Mouse (Mus musculus) neutrophil, adult 5-6 weeks (primary cell): ENCODE results near the gene Sprr1a. TPM values are rescaled to one million over a fixed set of nuclear protein-coding genes. Genes with fewer than 3 reads are reported as not detected.

Source experiments
- total RNA-seq: library from RNA; stranded (forward); fragments of 200-1000 nt; gene quantifications from 2 replicates; pipeline ENCODE4 v1.2.3, GENCODE M21; 2017

Sprr1a gene
- total RNA-seq, 1 experiment from 2014 or later = not detected

Other genes with a start within 250 kb of the Sprr1a start
- not detected in 2 replicates for gene Sprr2a3, start 200.5 kb downstream of the Sprr1a start, total RNA-seq
- not detected in 2 replicates for gene Sprr2b, start 169.3 kb downstream of the Sprr1a start, total RNA-seq
- gene Sprr2d, start 146.8 kb downstream of the Sprr1a start, total RNA-seq = not detected in 2 replicates
- gene Sprr2e, start 133.8 kb downstream of the Sprr1a start, total RNA-seq = not detected in 2 replicates
- not detected in 2 replicates for gene Sprr2f, start 120.7 kb downstream of the Sprr1a start, total RNA-seq
- not detected in 2 replicates for gene Sprr2h, start 100.2 kb downstream of the Sprr1a start, total RNA-seq
- gene Sprr2i, start 77.9 kb downstream of the Sprr1a start, total RNA-seq = not detected in 2 replicates
- gene Sprr2j-ps, start 67.8 kb downstream of the Sprr1a start, total RNA-seq = not detected in 2 replicates
- gene Gm9774, start 56.5 kb downstream of the Sprr1a start, total RNA-seq = 2.1 and 3.1 TPM in 2 replicates
- gene Sprr2k, start 53.3 kb downstream of the Sprr1a start, total RNA-seq = not detected in 2 replicates
- gene Sprr1b, start 47.1 kb downstream of the Sprr1a start, total RNA-seq = not detected in 2 replicates
- not detected in 2 replicates for gene Sprr3, start 27.2 kb downstream of the Sprr1a start, total RNA-seq
- gene Sprr4, start 14.6 kb upstream of the Sprr1a start, total RNA-seq = not detected in 2 replicates
- 0.98 TPM in 1 of 2 replicates, not detected in the other for gene 2310046K23Rik, start 48.6 kb upstream of the Sprr1a start, total RNA-seq
- gene Ivl, start 87.8 kb upstream of the Sprr1a start, total RNA-seq = not detected in 2 replicates
- gene Smcp, start 103.1 kb upstream of the Sprr1a start, total RNA-seq = not detected in 2 replicates
- gene 2210017I01Rik, start 121.6 kb upstream of the Sprr1a start, total RNA-seq = not detected in 2 replicates
- not detected in 2 replicates for gene Lce6a, start 135.8 kb upstream of the Sprr1a start, total RNA-seq
- gene Lce1a1, start 162.4 kb upstream of the Sprr1a start, total RNA-seq = not detected in 2 replicates
- gene Lce1b, start 171.0 kb upstream of the Sprr1a start, total RNA-seq = not detected in 2 replicates
- gene Lce1a2, start 184.4 kb upstream of the Sprr1a start, total RNA-seq = not detected in 2 replicates
- gene Lce1c, start 193.4 kb upstream of the Sprr1a start, total RNA-seq = not detected in 2 replicates
- gene Lce1d, start 201.3 kb upstream of the Sprr1a start, total RNA-seq = not detected in 2 replicates
- gene Lce1e, start 223.2 kb upstream of the Sprr1a start, total RNA-seq = not detected in 2 replicates
- gene Lce1f, start 234.5 kb upstream of the Sprr1a start, total RNA-seq = not detected in 2 replicates